Mouse (Mus musculus) heart, embryonic 11.5 days (tissue): Measurements from ENCODE around the gene Cacna2d1. TPM values are rescaled to one million over a fixed set of nuclear protein-coding genes. Genes with fewer than 3 reads are reported as not detected.
A peak's percentile ranks its signal among the peaks of the same experiment; 100 is the strongest.

Experiments
- ATAC-seq: fragments of 200-750 bp; cut with Nextera tagmentation; replicated peaks from 2 replicates; pipeline ENCODE4 v1.8.0; 2017; ENCODE audit warnings: moderate library complexity; ENCODE audit not compliant: insufficient number of reproducible peaks, low FRiP score, low TSS enrichment
- H3K27ac ChIP-seq: fragments of 300-500 bp; sonication (generic); 2 replicates; pipeline ENCODE4 v1.5.1; 2014; ENCODE audit warnings: mild to moderate bottlenecking, low read depth, low read length
- H3K27me3 ChIP-seq: fragments of 300-500 bp; sonication (generic); 2 replicates; pipeline ENCODE4 v1.6.1; 2014; ENCODE audit warnings: mild to moderate bottlenecking, low read length, mixed read lengths; ENCODE audit not compliant: control insufficient read depth, insufficient read depth
- H3K36me3 ChIP-seq: fragments of 300-500 bp; sonication (generic); 2 replicates; pipeline ENCODE4 v1.6.1; 2014; ENCODE audit warnings: mild to moderate bottlenecking, low read length, moderate library complexity, mixed read lengths; ENCODE audit not compliant: control insufficient read depth, insufficient read depth
- H3K4me1 ChIP-seq: fragments of 300-500 bp; sonication (generic); 2 replicates; pipeline ENCODE4 v1.6.1; 2014; ENCODE audit warnings: low read length; ENCODE audit not compliant: control insufficient read depth, insufficient read depth
- H3K4me2 ChIP-seq: fragments of 300-500 bp; sonication (generic); 2 replicates; pipeline ENCODE4 v1.6.1; 2014; ENCODE audit warnings: mild to moderate bottlenecking, moderate library complexity
- H3K4me3 ChIP-seq: fragments of 300-500 bp; sonication (generic); 2 replicates; pipeline ENCODE4 v1.5.1; 2014; ENCODE audit warnings: low read depth, low read length
- H3K9ac ChIP-seq: fragments of 300-500 bp; sonication (generic); 2 replicates; pipeline ENCODE4 v1.6.1; 2014; ENCODE audit warnings: mild to moderate bottlenecking, low read depth, low read length, moderate library complexity
- H3K9me3 ChIP-seq: fragments of 300-500 bp; sonication (generic); replicated peaks from 2 replicates; pipeline ENCODE4 v1.6.1; 2016; ENCODE audit warnings: low read length; ENCODE audit not compliant: control insufficient read depth
- WGBS: fragments of 180-500 bp; shearing (Covaris S2); extraction: QIAGEN DNeasy Blood & Tissue Kit; methylation state at CpG from one replicate; pipeline ENCODE4 v1.1.7; 2014; ENCODE audit not compliant: insufficient replicate concordance; 5-methylcytosine and 5-hydroxymethylcytosine counted together
- polyA plus RNA-seq: library from polyadenylated mRNA; unstranded; fragments of >200 nt; fragmentation: Nextera tagmentation; extraction: Ambion mirVana; gene quantifications from 2 replicates; pipeline ENCODE4 v1.2.1, GENCODE M21; 2014

The Cacna2d1 gene
- polyA plus RNA-seq, 1 experiment from 2014 or later = 17.9 TPM

GRCm38 (mm10) chr5:15935234-15935728 is 790 bp downstream of the Cacna2d1 start:
- H3K27ac ChIP-seq = peak overlapping the region; percentile 90
- peaks cover 5% of the 10 kb centered on the region for H3K27me3 ChIP-seq
- peak overlapping the region; percentile 91 for H3K9ac ChIP-seq
- no peaks in the 10 kb centered on the region for H3K9me3 ChIP-seq
- no peaks in the 10 kb centered on the region for H3K36me3 ChIP-seq
- no peaks in the 10 kb centered on the region for H3K4me1 ChIP-seq
- ATAC-seq = no peak; the same call in 1 of the 2 replicates
- H3K4me2 ChIP-seq = peak overlapping the region; percentile 80
- H3K4me3 ChIP-seq = peak overlapping the region; percentile 76
- under 1% methylated on average over 27 of the region's 27 CpGs for WGBS

- 28% methylated on average over 14 of the region's 14 CpGs for WGBS
- peak overlapping the region; percentile 91; the same call in 1 of the 2 replicates for H3K9ac ChIP-seq
- peaks cover 5% of the 10 kb centered on the region for H3K27me3 ChIP-seq
- H3K4me3 ChIP-seq = peak overlapping the region; percentile 76
- no peaks in the 10 kb centered on the region for H3K36me3 ChIP-seq
- H3K4me1 ChIP-seq = no peaks in the 10 kb centered on the region
- H3K9me3 ChIP-seq = no peaks in the 10 kb centered on the region
- peak overlapping the region; percentile 80 for H3K4me2 ChIP-seq
- ATAC-seq = no peak
- no peak overlapping the region for H3K27ac ChIP-seq
These were observed 1.6 kb downstream of the Cacna2d1 start for GRCm38 (mm10) chr5:15935831-15936710.

GRCm38 (mm10) chr5:15941191-15941725 is 6.8 kb downstream of the Cacna2d1 start:
- WGBS = 59% methylated on average over 6 of the region's 6 CpGs
- H3K9ac ChIP-seq = no peak overlapping the region
- H3K4me2 ChIP-seq = no peak overlapping the region
- H3K4me1 ChIP-seq = no peaks in the 10 kb centered on the region
- no peak for ATAC-seq
- H3K27me3 ChIP-seq = no peaks in the 10 kb centered on the region
- H3K9me3 ChIP-seq = no peaks in the 10 kb centered on the region
- no peak overlapping the region for H3K4me3 ChIP-seq
- no peaks in the 10 kb centered on the region for H3K36me3 ChIP-seq
- H3K27ac ChIP-seq = no peak overlapping the region

GRCm38 (mm10) chr5:15942051-15942450 is 7.6 kb downstream of the Cacna2d1 start:
- H3K4me3 ChIP-seq = no peak overlapping the region
- 75% methylated on average over 4 of the region's 4 CpGs for WGBS
- H3K4me2 ChIP-seq = no peak overlapping the region
- no peaks in the 10 kb centered on the region for H3K36me3 ChIP-seq
- no peaks in the 10 kb centered on the region for H3K4me1 ChIP-seq
- H3K9me3 ChIP-seq = no peaks in the 10 kb centered on the region
- ATAC-seq = no peak
- H3K27me3 ChIP-seq = no peaks in the 10 kb centered on the region
- no peak overlapping the region for H3K9ac ChIP-seq
- H3K27ac ChIP-seq = no peak overlapping the region

GRCm38 (mm10) chr5:15948290-15949037 is 14.0 kb downstream of the Cacna2d1 start:
- H3K36me3 ChIP-seq = no peaks in the 10 kb centered on the region
- H3K4me1 ChIP-seq = no peaks in the 10 kb centered on the region
- no peaks in the 10 kb centered on the region for H3K27me3 ChIP-seq
- no peak overlapping the region for H3K4me3 ChIP-seq
- no peak for ATAC-seq
- H3K9ac ChIP-seq = no peak overlapping the region
- no peak overlapping the region for H3K4me2 ChIP-seq
- H3K9me3 ChIP-seq = no peaks in the 10 kb centered on the region
- 90% methylated on average over 6 of the region's 6 CpGs for WGBS
- H3K27ac ChIP-seq = no peak overlapping the region

GRCm38 (mm10) chr5:15959760-15960159 is 25.3 kb downstream of the Cacna2d1 start:
- no peak overlapping the region for H3K4me2 ChIP-seq
- H3K9ac ChIP-seq = no peak overlapping the region
- no peaks in the 10 kb centered on the region for H3K36me3 ChIP-seq
- no peak for ATAC-seq
- no peaks in the 10 kb centered on the region for H3K9me3 ChIP-seq
- 69% methylated on average over 1 of the region's 1 CpGs for WGBS
- peaks cover 3% of the 10 kb centered on the region; the same call in 1 of the 2 replicates for H3K4me1 ChIP-seq
- no peak overlapping the region for H3K4me3 ChIP-seq
- H3K27ac ChIP-seq = no peak overlapping the region
- no peaks in the 10 kb centered on the region for H3K27me3 ChIP-seq

GRCm38 (mm10) chr5:15961866-15962265 is 27.4 kb downstream of the Cacna2d1 start:
- Histone ChIP-seq H3K36me3 (no peaks in the 10 kb centered on the region), H3K9me3 (no peaks in the 10 kb centered on the region), H3K4me3 (no peak overlapping the region), H3K27ac (no peak overlapping the region), H3K4me2 (no peak overlapping the region), H3K27me3 (no peaks in the 10 kb centered on the region), H3K4me1 (peaks cover 3% of the 10 kb centered on the region; the same call in 1 of the 2 replicates), H3K9ac (no peak overlapping the region)
- 82% methylated on average over 2 of the region's 2 CpGs for WGBS
- ATAC-seq = no peak

GRCm38 (mm10) chr5:15966888-15967287 is 32.4 kb downstream of the Cacna2d1 start:
- Histone ChIP-seq H3K4me1 (peaks cover 8% of the 10 kb centered on the region), H3K36me3 (no peaks in the 10 kb centered on the region), H3K9ac (no peak overlapping the region), H3K9me3 (no peaks in the 10 kb centered on the region), H3K4me2 (no peak overlapping the region), H3K4me3 (no peak overlapping the region), H3K27ac (peak overlapping the region; percentile 75), H3K27me3 (no peaks in the 10 kb centered on the region)
- peak; percentile 54; the same call in 1 of the 2 replicates for ATAC-seq
